In genomic region chr1:55074757-55075156, GRCm38 (mm10) we compare ENCODE assay signal across 17 mouse cellular contexts. TPM values are rescaled to one million over a fixed set of nuclear protein-coding genes. Genes with fewer than 3 reads are reported as not detected.
DNase-seq lines count a peak whose midpoint lies in the region; ATAC-seq and TF ChIP-seq lines count a peak whose summit lies in the region.
"Had no signal": no experiment of that assay in that cellular context is flagged by ENCODE, and none has a peak within 500 bp of the region (broad histone marks: within the 10 kb centered on the region; RNA-seq: fewer than 3 reads in every experiment).

No protein-coding gene starts in this region.

- no peak overlapping the region for H3K4me3 ChIP-seq in heart, adult 2 months
- H3K4me3 ChIP-seq in limb, embryonic 14.5 days (replicated peaks; ENCODE audit: low read length): no peak overlapping the region
- H3K4me3 ChIP-seq: forebrain, embryonic 10.5 days; left cerebral cortex, adult 2 months; limb, embryonic 13.5 days; lung, embryonic 15.5 days had no signal

- no peak for TF ChIP-seq POLR2A in heart, adult 2 months (IDR thresholded peaks at IDR 0.05; ENCODE audit: insufficient read depth, low read depth, low read length)
- TF ChIP-seq POLR2A in limb, embryonic 14.5 days (IDR thresholded peaks at IDR 0.05; ENCODE audit: borderline replicate concordance, extremely low read depth, insufficient read depth, insufficient read length): no peak

- peaks cover 37% of the 10 kb centered on the region for H3K36me3 ChIP-seq in heart, adult 2 months (ENCODE audit: control insufficient read depth, insufficient read depth, low read length)
- H3K36me3 ChIP-seq in limb, embryonic 14.5 days (ENCODE audit: control insufficient read depth, insufficient read depth, low read length): peaks cover 51% of the 10 kb centered on the region

- H3K27ac ChIP-seq in heart, adult 2 months: peak overlapping the region; percentile 48; the same call in 1 of the 2 replicates
- H3K27ac ChIP-seq in limb, embryonic 14.5 days (replicated peaks; ENCODE audit: low read depth, low read length): no peak overlapping the region
- H3K27ac ChIP-seq: forebrain, embryonic 10.5 days; left cerebral cortex, adult 2 months; limb, embryonic 13.5 days; lung, embryonic 15.5 days had no signal

- no peak for TF ChIP-seq CTCF in heart, adult 2 months (IDR thresholded peaks at IDR 0.05)

- no peaks in the 10 kb centered on the region for H3K9me3 ChIP-seq in limb, embryonic 14.5 days (ENCODE audit: control insufficient read depth, low read length)
- H3K9me3 ChIP-seq: forebrain, embryonic 10.5 days; G1E; limb, embryonic 13.5 days; lung, embryonic 15.5 days had no signal

- H3K9ac ChIP-seq in heart, adult 2 months (ENCODE audit: low read depth, low read length): no peak overlapping the region
- H3K9ac ChIP-seq in limb, embryonic 14.5 days (ENCODE audit: low read depth, low read length, severe bottlenecking): no peak overlapping the region
- H3K9ac ChIP-seq: limb, embryonic 13.5 days; lung, embryonic 15.5 days had no signal

- ATAC-seq in limb, embryonic 14.5 days (ENCODE audit: low FRiP score, low read depth): 0 out of 2 replicates have a peak, but pooled peaks have one; percentile 34
- ATAC-seq: midbrain, embryonic 16.5 days had no signal

- no peak for TF ChIP-seq EP300 in heart, adult 2 months (IDR thresholded peaks at IDR 0.05; ENCODE audit: insufficient read depth, low read depth, low read length)

- H3K27me3 ChIP-seq in heart, adult 2 months (ENCODE audit: control insufficient read depth, insufficient read depth, low read length): no peaks in the 10 kb centered on the region
- no peaks in the 10 kb centered on the region for H3K27me3 ChIP-seq in limb, embryonic 14.5 days (ENCODE audit: control insufficient read depth, insufficient read depth, low read length)
- H3K27me3 ChIP-seq: limb, embryonic 13.5 days; lung, embryonic 15.5 days had no signal

- WGBS in heart, adult 2 months: 17% methylated on average over 2 of the region's 2 CpGs
- WGBS in limb, embryonic 14.5 days: 33% methylated on average over 2 of the region's 2 CpGs

- no peak overlapping the region for H3K4me2 ChIP-seq in limb, embryonic 14.5 days (replicated peaks; ENCODE audit: low read depth, low read length, severe bottlenecking)
- H3K4me2 ChIP-seq: limb, embryonic 13.5 days; lung, embryonic 15.5 days had no signal

- no peaks in the 10 kb centered on the region for H3K79me2 ChIP-seq in heart, adult 2 months (replicated peaks; ENCODE audit: control insufficient read depth, insufficient read depth, low read length)

- intact Hi-C loops in heart, adult 2 months (cut with DNase I): no loop called here

- H3K4me1 ChIP-seq in heart, adult 2 months (ENCODE audit: control insufficient read depth, insufficient read depth, low read length): no peaks in the 10 kb centered on the region; the same call in 1 of the 2 replicates
- no peaks in the 10 kb centered on the region for H3K4me1 ChIP-seq in limb, embryonic 14.5 days (ENCODE audit: control insufficient read depth, insufficient read depth, low read length)
- H3K4me1 ChIP-seq: forebrain, embryonic 10.5 days; limb, embryonic 13.5 days; lung, embryonic 15.5 days had no signal

- DNase-seq in heart, adult 2 months: no peak
- DNase-seq in heart, adult 18-20 months: no peak
- DNase-seq in kidney, postnatal 25 days: peak; percentile 20 to 53
- no peak for DNase-seq in kidney, adult 11 months
- peak; percentile 56 for DNase-seq in ES-CJ7 (ENCODE audit: low read depth, low spot score)
- DNase-seq in limb, embryonic 14.5 days (ENCODE audit: low spot score): no peak
- no peak for DNase-seq in adrenal gland, postnatal 14 days
- DNase-seq: cerebellum, postnatal 10 days; heart, postnatal 4 days; right cerebral cortex, postnatal 14 days; thymus, postnatal 4 days had no signal

RNA-seq across cellular contexts. Expression of gene Hspe1, which starts 13.2 kb away (rescaled TPM):
- 100 to 1,000 TPM; 153 to 180 TPM for total RNA-seq in heart, adult 2 months (2021)
- polyA plus RNA-seq in heart, adult 2 months (2012; rRNA removed): 44.5 and 69.3 TPM in 2 replicates
- 100 to 1,000 TPM; 183 to 186 TPM for total RNA-seq in heart, adult 18-20 months (2021)
- polyA plus RNA-seq in limb, embryonic 14.5 days (2012; rRNA removed): 170 and 288 TPM in 2 replicates
- polyA plus RNA-seq in limb, embryonic 14.5 days (2014; fragmentation: Nextera tagmentation; extraction: Ambion mirVana): 345 and 381 TPM in 2 replicates
- total RNA-seq in adrenal gland, postnatal 14 days (2021): 556 and 584 TPM in 2 replicates

RNA-seq across cellular contexts. Expression of gene Hspd1, which starts 13.3 kb away (rescaled TPM):
- total RNA-seq in heart, adult 2 months (2021): 100 to 1,000 TPM; 373 to 383 TPM
- polyA plus RNA-seq in heart, adult 2 months (2012; rRNA removed): 68.5 and 143 TPM in 2 replicates
- 100 to 1,000 TPM; 420 TPM for total RNA-seq in heart, adult 18-20 months (2021)
- 98.9 and 161 TPM in 2 replicates for polyA plus RNA-seq in limb, embryonic 14.5 days (2012; rRNA removed)
- polyA plus RNA-seq in limb, embryonic 14.5 days (2014; fragmentation: Nextera tagmentation; extraction: Ambion mirVana): 231 and 252 TPM in 2 replicates
- 1,112 and 1,123 TPM in 2 replicates for total RNA-seq in adrenal gland, postnatal 14 days (2021)

RNA-seq across cellular contexts. Expression of gene Coq10b, which starts 22.2 kb away (rescaled TPM):
- 10 to 100 TPM; 26.7 to 64.0 TPM for total RNA-seq in heart, adult 2 months (2021)
- 16.0 and 23.1 TPM in 2 replicates for polyA plus RNA-seq in heart, adult 2 months (2012; rRNA removed)
- 10 to 100 TPM; 33.3 to 33.7 TPM for total RNA-seq in heart, adult 18-20 months (2021)
- 12.2 and 13.0 TPM in 2 replicates for polyA plus RNA-seq in limb, embryonic 14.5 days (2012; rRNA removed)
- 19.1 and 21.2 TPM in 2 replicates for polyA plus RNA-seq in limb, embryonic 14.5 days (2014; fragmentation: Nextera tagmentation; extraction: Ambion mirVana)
- total RNA-seq in adrenal gland, postnatal 14 days (2021): 63.1 and 105 TPM in 2 replicates

RNA-seq across cellular contexts. Expression of gene Sf3b1, which starts 47.5 kb away (rescaled TPM):
- 10 to 100 TPM; 64.4 to 74.9 TPM for total RNA-seq in heart, adult 2 months (2021)
- 27.9 and 62.8 TPM in 2 replicates for polyA plus RNA-seq in heart, adult 2 months (2012; rRNA removed)
- 10 to 100 TPM; 66.1 to 77.2 TPM for total RNA-seq in heart, adult 18-20 months (2021)
- 181 and 211 TPM in 2 replicates for polyA plus RNA-seq in limb, embryonic 14.5 days (2012; rRNA removed)
- polyA plus RNA-seq in limb, embryonic 14.5 days (2014; fragmentation: Nextera tagmentation; extraction: Ambion mirVana): 313 and 324 TPM in 2 replicates
- total RNA-seq in adrenal gland, postnatal 14 days (2021): 124 and 145 TPM in 2 replicates

RNA-seq across cellular contexts. Expression of gene Mob4, which starts 56.3 kb away (rescaled TPM):
- 10 to 100 TPM; 27.8 to 32.0 TPM for total RNA-seq in heart, adult 2 months (2021)
- 11.1 and 22.3 TPM in 2 replicates for polyA plus RNA-seq in heart, adult 2 months (2012; rRNA removed)
- 10 to 100 TPM; 29.4 to 33.9 TPM for total RNA-seq in heart, adult 18-20 months (2021)
- 37.0 and 43.4 TPM in 2 replicates for polyA plus RNA-seq in limb, embryonic 14.5 days (2012; rRNA removed)
- polyA plus RNA-seq in limb, embryonic 14.5 days (2014; fragmentation: Nextera tagmentation; extraction: Ambion mirVana): 120 and 129 TPM in 2 replicates
- 294 and 307 TPM in 2 replicates for total RNA-seq in adrenal gland, postnatal 14 days (2021)

Comparison
In these comparisons a context has a peak if more than half of its experiments do, and no peak if none do; other contexts are left out.
1. DNase-seq: peak in kidney, postnatal 25 days (2 of 2) and ES-CJ7 (single experiment); none in heart, adult 2 months (0 of 2), heart, adult 18-20 months (0 of 2), kidney, adult 11 months (single experiment), limb, embryonic 14.5 days (single experiment) and adrenal gland, postnatal 14 days (single experiment).